Mouse (Mus musculus) layer of hippocampus, adult 2 months (tissue): ENCODE measurements around the gene Svs1. TPM values are rescaled to one million over a fixed set of nuclear protein-coding genes. Genes with fewer than 3 reads are reported as not detected.

Experiments
- DNase-seq, 2 experiments: peaks; one replicate each; pipeline ENCODE4 v3.0.0; 2022; ENCODE audit warnings: low spot score in 2 of 2
- H3K27ac ChIP-seq: fragments of 200-600 bp; 2 replicates; pipeline ENCODE4 v1.8.1; 2022
- H3K4me3 ChIP-seq: fragments of 200-600 bp; 2 replicates; pipeline ENCODE4 v1.8.1; 2022; ENCODE audit warnings: mild to moderate bottlenecking
- CTCF ChIP-seq: fragments of 200-600 bp; conservative IDR thresholded peaks from 2 replicates; pipeline ENCODE4 v1.8.1; 2022; ENCODE audit warnings: antibody characterized with exemption, mild to moderate bottlenecking, moderate library complexity
- total RNA-seq, 2 experiments: library from RNA; stranded (reverse); gene quantifications; 2 replicates each; pipeline ENCODE4 v1.2.3; 2021

Svs1 gene
- total RNA-seq, 2 experiments from 2014 or later, result not detected

GRCm38 (mm10) chr6:49021141-49022012 is 34.7 kb downstream of the Svs1 start:
- no peak for TF ChIP-seq CTCF
- peak; percentile 39 to 82 for DNase-seq
- Histone ChIP-seq H3K4me3 (no peak overlapping the region), H3K27ac (peak overlapping the region; percentile 89)

- TF ChIP-seq CTCF, result no peak
- Histone ChIP-seq H3K27ac (peak overlapping the region; percentile 89), H3K4me3 (no peak overlapping the region)
- no peak for DNase-seq
These were observed 35.7 kb downstream of the Svs1 start for GRCm38 (mm10) chr6:49022384-49022783.

GRCm38 (mm10) chr6:49023315-49023714 is 36.7 kb downstream of the Svs1 start:
- no peak overlapping the region for H3K4me3 ChIP-seq
- no peak for TF ChIP-seq CTCF
- H3K27ac ChIP-seq, result no peak overlapping the region
- DNase-seq, result no peak

- DNase-seq, result no peak
- H3K4me3 ChIP-seq, result no peak overlapping the region
- TF ChIP-seq CTCF, result no peak
- no peak overlapping the region for H3K27ac ChIP-seq
These were observed 38.6 kb downstream of the Svs1 start for GRCm38 (mm10) chr6:49025290-49025689.

- TF ChIP-seq CTCF, result no peak
- Histone ChIP-seq H3K4me3 (no peak overlapping the region), H3K27ac (no peak overlapping the region)
- no peak for DNase-seq
These were observed 39.8 kb downstream of the Svs1 start for GRCm38 (mm10) chr6:49026496-49026895.

DNA sequence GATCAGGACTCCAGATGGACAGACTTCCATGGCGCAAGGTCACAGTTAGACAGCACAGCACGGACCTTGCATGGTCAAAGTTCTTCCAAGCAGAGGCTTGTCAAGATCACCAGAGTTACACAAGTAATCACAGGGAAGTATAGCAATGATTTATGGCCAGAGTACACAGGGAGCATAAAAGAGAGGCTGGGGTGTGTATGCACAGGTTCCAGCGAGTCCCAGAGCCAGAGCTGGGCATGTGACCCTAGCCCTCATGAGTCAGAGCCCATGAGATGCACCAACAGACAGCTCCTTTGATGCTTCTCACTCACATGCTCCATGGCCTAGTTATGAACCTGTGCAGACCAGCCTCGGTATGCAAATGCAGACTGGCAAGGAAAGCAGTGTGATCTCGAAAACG is 41.4 kb downstream of the Svs1 start:
- H3K4me3 ChIP-seq, result no peak overlapping the region
- H3K27ac ChIP-seq, result no peak overlapping the region
- no peak for TF ChIP-seq CTCF
- DNase-seq, result no peak

- no peak for TF ChIP-seq CTCF
- DNase-seq, result no peak
- Histone ChIP-seq H3K4me3 (no peak overlapping the region), H3K27ac (no peak overlapping the region)
These were observed 42.0 kb downstream of the Svs1 start for GRCm38 (mm10) chr6:49028708-49029107.

DNA sequence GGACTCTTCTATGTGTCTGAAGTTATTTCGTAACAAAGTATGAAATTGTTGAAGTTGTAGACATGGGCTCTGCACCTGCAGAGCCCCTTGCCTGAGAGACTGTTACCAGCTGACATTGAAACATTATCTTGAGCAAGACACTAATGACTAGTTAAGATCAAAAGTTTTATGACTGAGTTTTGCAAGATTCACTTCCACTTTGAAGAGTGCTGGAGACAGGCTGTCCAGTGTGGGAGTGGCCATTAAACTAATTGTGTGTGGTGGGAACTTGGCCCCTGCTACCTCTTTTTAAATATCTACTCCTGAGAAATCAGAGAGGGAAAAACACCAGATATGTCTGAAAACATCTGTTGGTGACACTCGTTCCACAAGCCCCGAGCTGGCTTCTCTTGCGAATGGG is 44.6 kb downstream of the Svs1 start:
- no peak overlapping the region for H3K4me3 ChIP-seq
- TF ChIP-seq CTCF, result no peak
- DNase-seq, result no peak

DNA sequence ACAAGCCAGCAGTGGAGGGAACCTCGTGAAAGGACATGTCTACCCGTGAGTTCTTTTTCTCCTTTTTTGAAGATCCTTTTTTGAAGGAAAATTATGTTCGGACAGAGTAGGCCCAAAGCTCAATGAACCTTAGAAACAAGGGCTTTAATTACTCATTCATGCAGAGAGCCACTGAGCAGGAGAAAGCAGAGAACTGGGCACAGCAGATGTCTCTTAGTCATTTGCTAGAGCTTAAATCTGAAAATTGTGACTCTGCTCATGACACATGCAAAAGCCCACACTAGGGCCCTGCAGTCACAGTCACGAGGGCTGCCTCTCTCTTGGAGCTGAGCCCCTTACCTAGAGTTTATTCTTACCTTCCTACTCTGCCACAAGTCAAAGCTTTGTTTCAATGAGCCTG is 46.1 kb downstream of the Svs1 start:
- no peak for DNase-seq
- H3K27ac ChIP-seq, result no peak overlapping the region
- no peak overlapping the region for H3K4me3 ChIP-seq

More for the DNA sequence above, 44.6 kb downstream of the Svs1 start:
- no peak overlapping the region for H3K27ac ChIP-seq

DNA sequence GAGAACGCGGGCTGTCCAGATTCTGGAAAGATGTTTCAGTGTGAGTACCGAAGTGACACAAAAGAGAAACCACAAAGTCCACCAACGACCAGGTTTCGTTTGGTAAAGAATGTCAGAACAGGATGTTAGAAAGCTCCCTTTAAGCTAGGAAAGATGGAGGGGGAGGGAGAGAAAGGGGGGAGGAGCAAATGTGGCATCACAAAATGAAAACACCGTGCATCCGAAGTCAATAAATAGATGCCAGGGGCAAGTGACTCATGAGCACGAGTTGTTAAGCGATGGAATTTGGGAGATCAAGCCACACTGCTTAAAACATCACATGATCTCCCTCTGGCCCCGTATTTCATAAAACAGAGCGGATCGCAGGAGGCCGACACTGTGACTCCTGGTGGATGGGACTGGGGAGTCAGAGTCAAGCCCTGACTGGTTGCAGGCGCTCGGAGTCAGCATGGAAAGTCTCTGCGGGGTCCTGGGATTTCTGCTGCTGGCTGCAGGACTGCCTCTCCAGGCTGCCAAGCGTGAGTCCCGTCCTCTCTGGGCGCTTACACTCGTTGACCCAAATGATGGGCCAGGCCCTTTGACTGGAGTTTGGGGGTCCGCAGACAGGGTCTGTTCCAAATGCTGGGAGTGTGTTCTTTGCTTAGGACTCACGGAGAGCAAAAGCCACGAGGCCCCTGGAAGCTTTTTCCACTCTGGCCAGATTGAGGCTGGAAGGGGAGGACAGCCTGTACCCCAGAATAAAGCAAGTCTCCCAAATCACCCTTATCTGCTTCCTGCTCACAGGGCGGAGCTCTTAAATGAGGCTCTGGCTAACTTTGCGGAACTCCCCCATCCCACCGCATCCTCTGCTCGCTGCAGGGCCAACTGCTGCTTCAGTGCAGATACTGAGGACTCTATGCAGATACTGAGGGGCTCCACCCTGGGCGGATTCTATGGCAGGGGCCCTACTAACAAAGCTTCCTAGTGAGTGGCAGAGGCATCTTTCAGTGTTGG is 49.9 kb downstream of the Svs1 start, which contains the start of gene Gpnmb:
TSS of gene Gpnmb (plus strand) at position 272 of the 993 bp plus-strand sequence.
- H3K27ac ChIP-seq, result no peak within 1 kb of the TSS
- H3K4me3 ChIP-seq, result peak within 1 kb of the TSS; percentile 17; the same call in 1 of the 2 replicates
- TF ChIP-seq CTCF, result no peak

More for the DNA sequence above, 46.1 kb downstream of the Svs1 start:
- no peak for TF ChIP-seq CTCF

DNA sequence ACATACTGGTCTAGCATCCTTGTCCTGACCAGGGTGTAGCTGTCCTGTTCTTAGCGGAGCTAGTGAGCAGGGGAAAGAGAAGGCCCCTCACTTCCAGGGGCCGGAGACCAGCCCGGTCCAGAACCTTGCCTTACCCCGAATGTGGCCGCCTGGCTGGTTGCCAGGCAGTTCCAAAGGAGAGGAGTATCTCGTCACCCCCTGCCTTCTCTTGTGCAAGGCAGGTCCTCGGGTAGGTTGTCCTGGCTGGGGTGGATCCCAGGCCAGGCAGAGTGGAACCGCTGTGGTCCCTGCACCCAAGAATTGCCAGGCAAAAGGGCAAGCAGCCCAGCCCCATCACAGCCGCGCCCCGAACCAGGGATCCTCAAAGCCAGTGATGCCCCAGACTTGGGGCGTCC is 50.6 kb downstream of the Svs1 start:
- no peak overlapping the region for H3K27ac ChIP-seq
- DNase-seq, result no peak
- H3K4me3 ChIP-seq, result no peak overlapping the region
- no peak for TF ChIP-seq CTCF

More for the DNA sequence above, 49.9 kb downstream of the Svs1 start, which contains the start of gene Gpnmb:
- DNase-seq, result no peak

DNA sequence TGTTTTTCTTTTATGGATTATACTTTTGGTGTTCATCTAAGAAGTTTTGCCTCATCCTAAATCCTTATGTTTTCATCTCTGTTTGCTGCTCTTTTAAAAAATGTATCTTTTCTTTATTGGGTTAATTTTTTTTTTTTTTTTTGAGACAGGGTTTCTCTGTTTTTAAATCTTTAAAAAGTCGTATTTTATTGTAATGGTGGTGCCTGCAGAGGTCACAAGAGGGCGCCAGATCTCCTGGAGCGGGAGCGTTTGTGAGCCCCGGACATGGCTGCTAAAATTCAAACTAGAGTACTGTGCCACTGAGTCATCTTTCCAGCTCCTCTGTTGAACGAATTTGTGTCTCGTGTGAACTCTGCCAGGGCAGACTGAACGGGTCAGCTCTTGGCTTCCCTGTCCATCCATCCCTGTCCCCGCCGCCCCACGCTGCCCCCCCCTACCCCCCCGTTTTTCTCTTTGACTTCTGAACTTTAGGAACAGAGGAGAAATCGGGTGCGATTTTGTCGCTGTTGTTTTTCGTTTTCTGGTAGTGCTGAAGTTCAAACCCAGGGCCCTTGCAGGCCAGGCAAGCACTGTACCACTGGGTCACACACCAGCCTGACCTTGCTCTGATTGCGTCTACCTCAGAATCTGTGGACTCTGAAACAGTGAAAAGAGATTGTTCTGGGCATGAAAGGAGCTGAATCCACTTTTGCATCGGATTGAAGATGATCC is 53.0 kb downstream of the Svs1 start:
- H3K4me3 ChIP-seq, result peak overlapping the region; percentile 15; the same call in 1 of the 2 replicates

More for the DNA sequence above, 53.0 kb downstream of the Svs1 start:
- TF ChIP-seq CTCF, result peak; percentile 86
- no peak overlapping the region for H3K27ac ChIP-seq
- peak; percentile 67 to 72 for DNase-seq

Other genes starting within 250 kb of the Svs1 start
- gene Gimap1, start 247.8 kb upstream of the Svs1 start, total RNA-seq, result 1 to 10 TPM; 1.5 to 3.9 TPM
- gene Gimap5, start 240.7 kb upstream of the Svs1 start, total RNA-seq, result 1 to 10 TPM in 1 of 2 experiments, under 1 TPM in 1; 0.74 to 1.5 TPM
- gene Gimap3, start 216.0 kb upstream of the Svs1 start, total RNA-seq, result not detected
- gene Tmem176a, start 145.9 kb upstream of the Svs1 start, total RNA-seq, result 10 to 100 TPM; 26.0 to 30.7 TPM
- gene Tmem176b, start 145.4 kb upstream of the Svs1 start, total RNA-seq, result 10 to 100 TPM; 51.4 to 57.1 TPM
- not detected for gene Aoc1, start 114.0 kb upstream of the Svs1 start, total RNA-seq
- not detected for gene 1600015I10Rik, start 57.0 kb upstream of the Svs1 start, total RNA-seq
- not detected for gene Doxl2, start 11.9 kb upstream of the Svs1 start, total RNA-seq
- gene Gpnmb, start 49.7 kb downstream of the Svs1 start, total RNA-seq, result 1 to 10 TPM; 2.9 to 3.6 TPM
- 10 to 100 TPM; 25.4 to 27.8 TPM for gene Malsu1, start 86.9 kb downstream of the Svs1 start, total RNA-seq
- not detected for gene Igf2bp3, start 228.1 kb downstream of the Svs1 start, total RNA-seq